Mouse (Mus musculus): ENCODE data around the gene Vopp1. TPM values are rescaled to one million over a fixed set of nuclear protein-coding genes. Genes with fewer than 3 reads are reported as not detected.

Gene Vopp1
- total RNA-seq, 2 experiments from 2014 or later, result 67.7 to 68.9 TPM

GRCm38 (mm10) chr6:57787376-57787775 lies 37.6 kb downstream of the Vopp1 start:
- DNase-seq (ENCODE audit: low spot score in 2 of 2), result no peak

GRCm38 (mm10) chr6:57784251-57784650 lies 40.7 kb downstream of the Vopp1 start:
- no peak for DNase-seq (ENCODE audit: low spot score in 2 of 2)

GRCm38 (mm10) chr6:57782658-57783057 lies 42.3 kb downstream of the Vopp1 start:
- DNase-seq (ENCODE audit: low spot score in 2 of 2), result no peak

- no peak for DNase-seq (ENCODE audit: low spot score in 2 of 2)
These were observed 44.6 kb downstream of the Vopp1 start for GRCm38 (mm10) chr6:57780359-57780758.

- DNase-seq (ENCODE audit: low spot score in 2 of 2), result no peak
These were observed 51.2 kb downstream of the Vopp1 start for GRCm38 (mm10) chr6:57773792-57774191.

- no peak for DNase-seq (ENCODE audit: low spot score in 2 of 2)
These were observed 54.3 kb downstream of the Vopp1 start for GRCm38 (mm10) chr6:57770467-57771190.

- no peak for DNase-seq (ENCODE audit: low spot score in 2 of 2)
These were observed 55.9 kb downstream of the Vopp1 start for GRCm38 (mm10) chr6:57768948-57769525.

- DNase-seq (ENCODE audit: low spot score in 2 of 2), result no peak
These were observed 57.7 kb downstream of the Vopp1 start for GRCm38 (mm10) chr6:57767112-57767868.

- DNase-seq (ENCODE audit: low spot score in 2 of 2), result no peak
These were observed 58.7 kb downstream of the Vopp1 start for GRCm38 (mm10) chr6:57766287-57766686.

GRCm38 (mm10) chr6:57765095-57765878 lies 59.7 kb downstream of the Vopp1 start:
- DNase-seq (ENCODE audit: low spot score in 2 of 2), result no peak

- DNase-seq (ENCODE audit: low spot score in 2 of 2), result no peak
These were observed 61.9 kb downstream of the Vopp1 start for GRCm38 (mm10) chr6:57763054-57763453.

- no peak for DNase-seq (ENCODE audit: low spot score in 2 of 2)
These were observed 70.8 kb downstream of the Vopp1 start for GRCm38 (mm10) chr6:57753962-57754759.

GRCm38 (mm10) chr6:57745748-57746129 lies 79.2 kb downstream of the Vopp1 start:
- no peak for DNase-seq (ENCODE audit: low spot score in 2 of 2)

GRCm38 (mm10) chr6:57744974-57745747 lies 79.8 kb downstream of the Vopp1 start:
- no peak for DNase-seq (ENCODE audit: low spot score in 2 of 2)

GRCm38 (mm10) chr6:57744123-57744522 lies 80.8 kb downstream of the Vopp1 start:
- DNase-seq (ENCODE audit: low spot score in 2 of 2), result no peak

- no peak for DNase-seq (ENCODE audit: low spot score in 2 of 2)
These were observed 81.6 kb downstream of the Vopp1 start for GRCm38 (mm10) chr6:57743333-57743732.

- DNase-seq (ENCODE audit: low spot score in 2 of 2), result no peak
These were observed 82.2 kb downstream of the Vopp1 start for GRCm38 (mm10) chr6:57742749-57743148.

GRCm38 (mm10) chr6:57721347-57721746 lies 103.6 kb downstream of the Vopp1 start:
- DNase-seq (ENCODE audit: low spot score in 2 of 2), result no peak

GRCm38 (mm10) chr6:57711726-57712125 lies 113.2 kb downstream of the Vopp1 start:
- DNase-seq (ENCODE audit: low spot score in 2 of 2), result no peak

- no peak for DNase-seq (ENCODE audit: low spot score in 2 of 2)
These were observed 118.2 kb downstream of the Vopp1 start for GRCm38 (mm10) chr6:57706721-57707120.
